Mouse (Mus musculus) adrenal gland, adult 8-10 months (tissue): ENCODE measurements around the gene Khk. TPM values are rescaled to one million over a fixed set of nuclear protein-coding genes. Genes with fewer than 3 reads are reported as not detected.

Experiments used
- DNase-seq: peaks from one replicate; pipeline ENCODE4 v3.0.0; 2022
- total RNA-seq, 4 experiments: library from RNA; stranded (reverse); gene quantifications; 2 replicates each; pipeline ENCODE4 v1.2.4; 2022

Khk gene
- total RNA-seq, 4 experiments from 2014 or later = 60.9 to 74.4 (median 69.4) TPM

- no peak for DNase-seq
Observed at GRCm38 (mm10) chr5:30934725-30935461, 13.7 kb downstream of the Khk start.

GRCm38 (mm10) chr5:30943004-30943403 lies 21.8 kb downstream of the Khk start:
- no peak for DNase-seq

GRCm38 (mm10) chr5:30944344-30944743 lies 23.1 kb downstream of the Khk start:
- no peak for DNase-seq

GRCm38 (mm10) chr5:30944956-30945781 lies 23.9 kb downstream of the Khk start, which contains the start of gene Cgref1:
TSS of gene Cgref1 (minus strand) at chr5:30945591.
- peak; percentile 74 for DNase-seq

- DNase-seq = no peak
Observed at GRCm38 (mm10) chr5:30948620-30949019, 27.4 kb downstream of the Khk start.

GRCm38 (mm10) chr5:30949654-30950326 lies 28.6 kb downstream of the Khk start:
- peak; percentile 88 for DNase-seq

- DNase-seq = no peak
Observed at GRCm38 (mm10) chr5:30950451-30950850, 29.2 kb downstream of the Khk start.

- no peak for DNase-seq
Observed at GRCm38 (mm10) chr5:30950922-30951321, 29.7 kb downstream of the Khk start.

GRCm38 (mm10) chr5:30951706-30952105 lies 30.5 kb downstream of the Khk start:
- DNase-seq = no peak

GRCm38 (mm10) chr5:30952551-30952950 lies 31.3 kb downstream of the Khk start:
- no peak for DNase-seq

- DNase-seq = no peak
Observed at GRCm38 (mm10) chr5:30954065-30954464, 32.8 kb downstream of the Khk start.

- no peak for DNase-seq
Observed at GRCm38 (mm10) chr5:30954556-30954955, 33.3 kb downstream of the Khk start.

GRCm38 (mm10) chr5:30955751-30956150 lies 34.5 kb downstream of the Khk start:
- no peak for DNase-seq

GRCm38 (mm10) chr5:30957891-30958290 lies 36.7 kb downstream of the Khk start:
- no peak for DNase-seq

- DNase-seq = no peak
Observed at GRCm38 (mm10) chr5:30959198-30959854, 38.1 kb downstream of the Khk start.

- peak; percentile 98 for DNase-seq
Observed at GRCm38 (mm10) chr5:30959966-30960501, 38.8 kb downstream of the Khk start, which contains the start of gene Preb. TSS of gene Preb (minus strand) at chr5:30960361.

- DNase-seq = no peak
Observed at GRCm38 (mm10) chr5:30960814-30961213, 39.6 kb downstream of the Khk start.

- DNase-seq = no peak
Observed at GRCm38 (mm10) chr5:30961545-30962505, 40.6 kb downstream of the Khk start.

GRCm38 (mm10) chr5:30963916-30964315 lies 42.7 kb downstream of the Khk start:
- DNase-seq = no peak

- no peak for DNase-seq
Observed at GRCm38 (mm10) chr5:30966189-30966588, 45.0 kb downstream of the Khk start.

GRCm38 (mm10) chr5:30968416-30968815 lies 47.2 kb downstream of the Khk start, which contains the start of gene Tcf23:
TSS of gene Tcf23 (plus strand) at chr5:30968662.
- no peak for DNase-seq
